Mouse (Mus musculus) CD8-positive naive resting alpha-beta T cell, adult 57 days (primary cell): ENCODE data around the gene Nfib. TPM values are rescaled to one million over a fixed set of nuclear protein-coding genes. Genes with fewer than 3 reads are reported as not detected.

ENCODE experiments used
- total RNA-seq: library from RNA; stranded (reverse); gene quantifications from one replicate; pipeline ENCODE4 v1.2.4, GENCODE M21; 2023

Gene Nfib
- total RNA-seq: not detected

DNA sequence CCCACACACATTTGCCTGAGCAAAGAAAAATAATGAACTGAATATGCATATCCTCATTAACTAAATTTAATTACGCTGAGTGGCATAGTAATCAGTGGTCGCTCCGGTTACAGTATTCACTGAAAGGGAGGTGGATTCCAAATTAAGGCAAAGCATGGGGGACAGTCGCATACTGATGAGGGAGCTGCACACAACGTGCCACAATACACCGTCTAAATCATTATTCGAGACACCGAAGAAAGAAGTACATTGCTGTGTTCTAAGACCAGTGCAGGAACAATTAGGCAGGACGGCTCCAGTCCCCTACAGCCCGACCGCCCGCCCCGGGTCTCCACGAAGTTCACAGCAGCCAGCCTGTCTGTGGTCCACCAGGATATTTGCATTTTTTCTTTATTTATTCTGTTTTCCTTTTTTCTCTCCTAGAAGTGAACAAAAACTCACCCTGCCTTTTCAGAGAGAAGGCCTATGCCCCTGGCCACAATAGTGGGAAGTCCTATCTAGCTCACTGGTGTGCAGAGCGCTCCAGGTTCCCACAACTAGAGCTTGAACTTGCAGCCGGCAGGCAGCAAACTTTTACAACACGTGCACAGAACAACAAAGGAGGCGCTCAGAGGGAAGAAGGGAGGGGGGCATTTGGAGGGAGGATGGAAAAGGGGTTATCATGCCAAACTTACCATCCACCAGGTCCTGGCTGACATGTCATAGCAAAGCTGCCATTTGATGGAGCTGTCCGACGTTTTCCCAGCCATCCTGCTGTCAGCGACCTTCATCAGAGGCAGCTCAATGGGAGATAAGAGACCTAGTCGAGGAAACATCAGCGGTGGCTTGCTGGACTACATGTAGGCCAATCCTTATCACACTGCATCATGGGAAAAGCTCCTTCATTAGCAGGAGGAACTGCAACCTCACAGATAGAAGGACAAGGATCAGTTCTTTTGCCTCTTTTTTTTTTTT lies at the start of gene Nfib:
Nfib (minus strand) TSS at position 910 of the 954 bp plus-strand sequence.

Other genes starting within 250 kb of the Nfib start
- gene Zdhhc21, start 154.2 kb upstream of the Nfib start, total RNA-seq: 26.6 TPM
- not detected for gene Cer1, start 179.4 kb upstream of the Nfib start, total RNA-seq